Mouse (Mus musculus) ES-E14 (cell line): ENCODE results near the gene A030003K21Rik. TPM values are rescaled to one million over a fixed set of nuclear protein-coding genes. Genes with fewer than 3 reads are reported as not detected.
"Not testable (repeated sequence)": the region's sequence is repeated elsewhere in the genome, so short reads cannot be mapped to it uniquely, and the experiment has no call there.

Experiments
- DNase-seq: peaks from one replicate; pipeline ENCODE4 v3.0.0-alpha.2; 2013; ENCODE audit warnings: low read depth, low spot score
- H3K27ac ChIP-seq: 2 replicates; pipeline ENCODE4 v1.5.1; 2012; ENCODE audit warnings: low read depth, mild to moderate bottlenecking, low read length, moderate library complexity, mixed read lengths; ENCODE audit not compliant: poor library complexity, insufficient read depth, severe bottlenecking
- H3K36me3 ChIP-seq: 2 replicates; pipeline ENCODE4 v1.6.1; 2012; ENCODE audit warnings: mild to moderate bottlenecking, low read length, moderate library complexity, mixed read lengths; ENCODE audit not compliant: control insufficient read depth, poor library complexity, insufficient read depth, severe bottlenecking
- H3K4me1 ChIP-seq, 2 experiments: fragments of 150-350 bp in 1 of 2; sonication (generic) in 1 of 2; 2 replicates each; pipeline ENCODE4 v1.6.1; 2012; ENCODE audit warnings: low read length in 2 of 2, mild to moderate bottlenecking in 1 of 2, mixed read lengths in 1 of 2; ENCODE audit not compliant: control insufficient read depth in 2 of 2, insufficient read depth in 2 of 2, poor library complexity in 1 of 2
- H3K4me3 ChIP-seq, 2 experiments: fragments of 150-350 bp in 1 of 2; sonication (generic) in 1 of 2; 2 replicates each; pipeline ENCODE4 v1.5.1; 2012; ENCODE audit warnings: low read length in 2 of 2, low read depth in 1 of 2, mild to moderate bottlenecking in 1 of 2, mixed read lengths in 1 of 2; ENCODE audit not compliant: insufficient read depth in 1 of 2, poor library complexity in 1 of 2, severe bottlenecking in 1 of 2
- H3K9ac ChIP-seq: 2 replicates; pipeline ENCODE4 v1.6.1; 2012; ENCODE audit warnings: low read depth, mild to moderate bottlenecking, low read length, mixed read lengths; ENCODE audit not compliant: poor library complexity, insufficient read depth, severe bottlenecking
- H3K9me3 ChIP-seq: fragments of 150-350 bp; sonication (generic); 2 replicates; pipeline ENCODE4 v1.6.1; 2012; ENCODE audit warnings: low read depth, mild to moderate bottlenecking, low read length; ENCODE audit not compliant: control insufficient read depth, insufficient read depth
- CHD2 ChIP-seq: IDR thresholded peaks from 2 replicates; pipeline ENCODE4 v1.6.1; 2014; ENCODE audit warnings: mild to moderate bottlenecking, low read depth, low read length, inconsistent platforms
- HCFC1 ChIP-seq: IDR thresholded peaks from 2 replicates; pipeline ENCODE4 v1.6.1; 2012; ENCODE audit warnings: low read length, inconsistent platforms, borderline replicate concordance; ENCODE audit not compliant: insufficient read depth
- MAFK ChIP-seq: IDR thresholded peaks from 2 replicates; pipeline ENCODE4 v1.6.1; 2014; ENCODE audit warnings: mild to moderate bottlenecking, low read depth, low read length, inconsistent platforms; ENCODE audit not compliant: insufficient read depth
- ZC3H11A ChIP-seq: IDR thresholded peaks from 2 replicates; pipeline ENCODE4 v1.6.1; 2012; ENCODE audit warnings: low read depth, mild to moderate bottlenecking, inconsistent platforms, low read length, borderline replicate concordance
- ZNF384 ChIP-seq: IDR thresholded peaks from 2 replicates; pipeline ENCODE4 v1.6.1; 2012; ENCODE audit warnings: low read depth, low read length, inconsistent platforms
- in situ Hi-C, 2 experiments: fragments of 600-800 bp; cut with MboI; formaldehyde crosslinking; loops; one replicate each; pipeline ENCODE4 v1.15.1; 2025; ENCODE audit warnings: low sequenced_read_pairs in 2 of 2, inconsistent platforms in 1 of 2; ENCODE audit not compliant: unreplicated experiment in 2 of 2
- total RNA-seq: library from RNA; depleted of rRNA; stranded (reverse); fragments of 300-350 nt; gene quantifications from 2 replicates; pipeline ENCODE4 v1.2.3, GENCODE M21; 2012

A030003K21Rik gene
- total RNA-seq, 1 experiment, result not detected

GRCm38 (mm10) chr1:82948601-82949000 is 5.4 kb upstream of the A030003K21Rik start:
- Histone ChIP-seq H3K4me3 (no peak overlapping the region), H3K27ac (no peak overlapping the region), H3K36me3 (no peaks in the 10 kb centered on the region), H3K9ac (no peak overlapping the region), H3K4me1 (peaks cover 0 to 4% of the 10 kb centered on the region in 2 experiments; a peak in 2 of 4 replicates), H3K9me3 (no peaks in the 10 kb centered on the region)
- no peak for DNase-seq
- no peak for TF ChIP-seq HCFC1
- no peak for TF ChIP-seq ZNF384
- no peak for TF ChIP-seq CHD2
- TF ChIP-seq MAFK, result no peak
- TF ChIP-seq ZC3H11A, result no peak
- in situ Hi-C loops, result no loop called here

GRCm38 (mm10) chr1:82946029-82946428 is 2.8 kb upstream of the A030003K21Rik start:
- H3K9ac ChIP-seq, H3K36me3 ChIP-seq, H3K4me1 ChIP-seq, H3K27ac ChIP-seq, H3K4me3 ChIP-seq, H3K9me3 ChIP-seq, in situ Hi-C loops, DNase-seq: not testable (repeated sequence)

GRCm38 (mm10) chr1:82942505-82942904 is 683 bp downstream of the A030003K21Rik start:
- H3K36me3 ChIP-seq, DNase-seq, H3K27ac ChIP-seq, H3K9ac ChIP-seq, in situ Hi-C loops, H3K9me3 ChIP-seq, H3K4me3 ChIP-seq, H3K4me1 ChIP-seq: not testable (repeated sequence)

GRCm38 (mm10) chr1:82938666-82939065 is 4.5 kb downstream of the A030003K21Rik start:
- TF ChIP-seq HCFC1, result no peak
- Histone ChIP-seq H3K36me3 (no peaks in the 10 kb centered on the region), H3K9ac (no peak overlapping the region), H3K9me3 (0 out of 2 replicates have a peak, but pooled peaks cover 2% of the 10 kb centered on the region), H3K27ac (no peak overlapping the region), H3K4me1 (no peaks in the 10 kb centered on the region), H3K4me3 (no peak overlapping the region)
- in situ Hi-C loops, result no loop called here
- no peak for DNase-seq

GRCm38 (mm10) chr1:82931326-82931725 is 11.9 kb downstream of the A030003K21Rik start, which contains the start of gene Gm6217:
Gm6217 (minus strand) TSS chr1:82931399.
- H3K9ac ChIP-seq, H3K36me3 ChIP-seq, H3K9me3 ChIP-seq, H3K27ac ChIP-seq, in situ Hi-C loops, H3K4me1 ChIP-seq, DNase-seq, H3K4me3 ChIP-seq: not testable (repeated sequence)

- H3K4me3 ChIP-seq, H3K9ac ChIP-seq, in situ Hi-C loops: not testable (repeated sequence)
These were observed 12.6 kb downstream of the A030003K21Rik start for GRCm38 (mm10) chr1:82930558-82930957.

More at GRCm38 (mm10) chr1:82930558-82930957, 12.6 kb downstream of the A030003K21Rik start:
- not testable (repeated sequence) for H3K4me1 ChIP-seq, H3K27ac ChIP-seq, DNase-seq, H3K9me3 ChIP-seq, H3K36me3 ChIP-seq
